Mouse (Mus musculus) MEL (cell line): ENCODE measurements at regions not wholly inside any gene's neighbourhood (a gene's known extent, or its start where the extent isn't known, plus 50 kb on each side); places are given as distances from the start of the nearest gene placed in this dataset.

Experiments used
- DNase-seq: peaks from one replicate; pipeline ENCODE4 v3.0.0; 2011; ENCODE audit warnings: low read depth, low spot score
- H3K27ac ChIP-seq: 2 replicates; pipeline ENCODE4 v1.5.1; 2012; ENCODE audit warnings: low read depth, mild to moderate bottlenecking, control low read depth, low read length, moderate library complexity; ENCODE audit not compliant: control insufficient read depth
- H3K27me3 ChIP-seq, 2 experiments: fragments of 150-350 bp in 1 of 2; sonication (generic) in 1 of 2; 2 replicates each; pipeline ENCODE4 v1.6.1; 2012; ENCODE audit warnings: low read length in 2 of 2, mild to moderate bottlenecking in 2 of 2, improper control_type of control experiment in 1 of 2, moderate library complexity in 1 of 2; ENCODE audit not compliant: insufficient read depth in 2 of 2, control insufficient read depth in 1 of 2
- H3K36me3 ChIP-seq, 2 experiments: 2 replicates each; pipeline ENCODE4 v1.6.1; 2012 to 2014; ENCODE audit warnings: low read length in 2 of 2, improper control_type of control experiment in 1 of 2, inconsistent platforms in 1 of 2, mild to moderate bottlenecking in 1 of 2; ENCODE audit not compliant: insufficient read depth in 2 of 2, control insufficient read depth in 1 of 2
- H3K4me1 ChIP-seq, 2 experiments: fragments of 150-350 bp in 1 of 2; sonication (generic) in 1 of 2; 2 replicates each; pipeline ENCODE4 v1.6.1; 2012; ENCODE audit warnings: low read length in 2 of 2, improper control_type of control experiment in 1 of 2, mild to moderate bottlenecking in 1 of 2; ENCODE audit not compliant: insufficient read depth in 2 of 2, control insufficient read depth in 1 of 2
- H3K4me3 ChIP-seq, 2 experiments: fragments of 150-350 bp in 1 of 2; sonication (generic) in 1 of 2; 2 replicates each; pipeline ENCODE4 v1.5.1; 2012; ENCODE audit warnings: low read depth in 2 of 2, low read length in 2 of 2, mild to moderate bottlenecking in 2 of 2, moderate library complexity in 2 of 2, control low read depth in 1 of 2, improper control_type of control experiment in 1 of 2; ENCODE audit not compliant: control insufficient read depth in 1 of 2, insufficient read depth in 1 of 2
- H3K79me2 ChIP-seq: 2 replicates; pipeline ENCODE4 v1.6.1; 2012; ENCODE audit warnings: mild to moderate bottlenecking, low read length, moderate library complexity; ENCODE audit not compliant: control insufficient read depth, poor library complexity, insufficient read depth
- H3K9ac ChIP-seq: 2 replicates; pipeline ENCODE4 v1.6.1; 2012; ENCODE audit warnings: low read depth, mild to moderate bottlenecking, control low read depth, low read length, moderate library complexity; ENCODE audit not compliant: control insufficient read depth, poor library complexity, severe bottlenecking
- H3K9me3 ChIP-seq: fragments of 150-350 bp; sonication (generic); replicated peaks from 2 replicates; pipeline ENCODE4 v1.6.1; 2012; ENCODE audit warnings: mild to moderate bottlenecking, low read length, improper control_type of control experiment, moderate library complexity; ENCODE audit not compliant: insufficient read depth
- CHD1 ChIP-seq: IDR thresholded peaks from 2 replicates; pipeline ENCODE4 v1.6.1; 2012; ENCODE audit warnings: low read depth, mild to moderate bottlenecking, inconsistent platforms, low read length, improper control_type of control experiment
- E2F4 ChIP-seq: IDR thresholded peaks from 2 replicates; pipeline ENCODE4 v1.6.1; 2011; ENCODE audit warnings: low read depth, low read length, improper control_type of control experiment, borderline replicate concordance
- ELF1 ChIP-seq: IDR thresholded peaks from 2 replicates; pipeline ENCODE4 v1.6.1; 2014; ENCODE audit warnings: low read depth, mild to moderate bottlenecking, inconsistent platforms, low read length, improper control_type of control experiment, moderate library complexity
- ETS1 ChIP-seq: IDR thresholded peaks from 2 replicates; pipeline ENCODE4 v1.6.1; 2012; ENCODE audit warnings: low read depth, mild to moderate bottlenecking, inconsistent platforms, low read length, improper control_type of control experiment, moderate library complexity
- JUND ChIP-seq: IDR thresholded peaks from 2 replicates; pipeline ENCODE4 v1.6.1; 2011; ENCODE audit warnings: low read depth, mild to moderate bottlenecking, improper control_type of control experiment, low read length
- KAT2A ChIP-seq: conservative IDR thresholded peaks from 2 replicates; pipeline ENCODE4 v1.6.1; 2012; ENCODE audit warnings: low read depth, low read length, improper control_type of control experiment, inconsistent platforms
- MAFK ChIP-seq: IDR thresholded peaks from 2 replicates; pipeline ENCODE4 v1.6.1; 2011; ENCODE audit warnings: low read depth, mild to moderate bottlenecking, low read length, improper control_type of control experiment, borderline replicate concordance
- MAZ ChIP-seq: IDR thresholded peaks from 2 replicates; pipeline ENCODE4 v1.6.1; 2012; ENCODE audit warnings: low read depth, mild to moderate bottlenecking, inconsistent platforms, low read length, improper control_type of control experiment
- MXI1 ChIP-seq: IDR thresholded peaks from 2 replicates; pipeline ENCODE4 v1.6.1; 2011; ENCODE audit warnings: mild to moderate bottlenecking, low read depth, low read length, improper control_type of control experiment
- MYB ChIP-seq: IDR thresholded peaks from 2 replicates; pipeline ENCODE4 v1.6.1; 2011; ENCODE audit warnings: mild to moderate bottlenecking, low read depth, low read length, improper control_type of control experiment
- NRF1 ChIP-seq: IDR thresholded peaks from 2 replicates; pipeline ENCODE4 v1.6.1; 2014; ENCODE audit warnings: low read depth, mild to moderate bottlenecking, inconsistent platforms, low read length, improper control_type of control experiment, moderate library complexity; ENCODE audit not compliant: poor library complexity, insufficient read depth, severe bottlenecking
- POLR2AphosphoS2 ChIP-seq: IDR thresholded peaks from 2 replicates; pipeline ENCODE4 v1.6.1; 2011; ENCODE audit warnings: low read length, improper control_type of control experiment
- POLR2AphosphoS5 ChIP-seq: IDR thresholded peaks from 2 replicates; pipeline ENCODE4 v1.6.1; 2012; ENCODE audit warnings: low read depth, borderline replicate concordance, mild to moderate bottlenecking, inconsistent platforms, low read length, moderate library complexity, mixed read lengths
- SIN3A ChIP-seq: IDR thresholded peaks from 2 replicates; pipeline ENCODE4 v1.6.1; 2012; ENCODE audit warnings: low read length, improper control_type of control experiment, inconsistent platforms
- USF2 ChIP-seq, 2 experiments: IDR thresholded peaks; 2 replicates each; pipeline ENCODE4 v1.6.1; 2011 to 2012; ENCODE audit warnings: improper control_type of control experiment in 2 of 2, low read length in 2 of 2, borderline replicate concordance in 1 of 2, inconsistent platforms in 1 of 2, low read depth in 1 of 2, mild to moderate bottlenecking in 1 of 2; ENCODE audit not compliant: insufficient read depth in 1 of 2
- ZNF384 ChIP-seq: IDR thresholded peaks from 2 replicates; pipeline ENCODE4 v1.6.1; 2012; ENCODE audit warnings: low read depth, mild to moderate bottlenecking, inconsistent platforms, low read length, improper control_type of control experiment

GRCm38 (mm10) chr7:40390927-40391326 is 507.2 kb upstream of the Vstm2b start:
- H3K4me1 ChIP-seq, result no peaks in the 10 kb centered on the region
- H3K9me3 ChIP-seq, result no peaks in the 10 kb centered on the region
- no peak for TF ChIP-seq MXI1
- no peak for TF ChIP-seq SIN3A
- TF ChIP-seq NRF1, result no peak
- TF ChIP-seq E2F4, result no peak
- TF ChIP-seq POLR2AphosphoS5, result no peak
- TF ChIP-seq CHD1, result no peak
- TF ChIP-seq KAT2A, result no peak
- no peak for TF ChIP-seq MAFK
- no peak for TF ChIP-seq ETS1
- no peak for TF ChIP-seq MYB
- H3K79me2 ChIP-seq, result no peaks in the 10 kb centered on the region
- H3K9ac ChIP-seq, result no peak overlapping the region
- no peaks in the 10 kb centered on the region for H3K27me3 ChIP-seq
- no peak for DNase-seq
- no peaks in the 10 kb centered on the region for H3K36me3 ChIP-seq
- H3K4me3 ChIP-seq, result no peak overlapping the region
- no peak overlapping the region for H3K27ac ChIP-seq

DNA sequence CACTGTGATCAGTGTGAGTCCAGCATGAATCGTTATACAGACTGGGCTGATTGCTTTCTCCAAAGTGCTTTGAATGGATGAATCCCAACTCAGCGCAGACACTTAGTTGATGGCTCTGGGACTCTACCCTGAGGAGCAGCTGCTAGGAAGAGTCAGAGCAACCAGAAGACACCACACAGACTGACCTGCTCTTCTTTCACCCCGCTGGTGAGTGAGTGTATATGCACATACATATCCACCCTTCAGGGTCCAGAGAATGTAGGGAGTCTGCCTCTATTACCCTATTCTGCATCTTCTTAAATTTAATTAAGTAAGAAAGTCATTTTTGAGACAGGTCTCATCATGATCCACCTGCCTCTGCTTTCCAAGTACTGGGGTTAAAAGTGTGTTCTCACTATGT is 506.5 kb upstream of the Vstm2b start:
- no peaks in the 10 kb centered on the region for H3K27me3 ChIP-seq
- TF ChIP-seq E2F4, result no peak
- no peak for TF ChIP-seq NRF1
- TF ChIP-seq MAZ, result no peak
- no peak for TF ChIP-seq ZNF384
- TF ChIP-seq ELF1, result no peak
- TF ChIP-seq JUND, result no peak
- TF ChIP-seq POLR2AphosphoS2, result no peak
- no peak overlapping the region for H3K27ac ChIP-seq
- DNase-seq, result no peak
- H3K4me3 ChIP-seq, result no peak overlapping the region
- no peaks in the 10 kb centered on the region for H3K36me3 ChIP-seq
- H3K9me3 ChIP-seq, result no peaks in the 10 kb centered on the region
- H3K79me2 ChIP-seq, result no peaks in the 10 kb centered on the region
- no peaks in the 10 kb centered on the region for H3K4me1 ChIP-seq
- H3K9ac ChIP-seq, result no peak overlapping the region

DNA sequence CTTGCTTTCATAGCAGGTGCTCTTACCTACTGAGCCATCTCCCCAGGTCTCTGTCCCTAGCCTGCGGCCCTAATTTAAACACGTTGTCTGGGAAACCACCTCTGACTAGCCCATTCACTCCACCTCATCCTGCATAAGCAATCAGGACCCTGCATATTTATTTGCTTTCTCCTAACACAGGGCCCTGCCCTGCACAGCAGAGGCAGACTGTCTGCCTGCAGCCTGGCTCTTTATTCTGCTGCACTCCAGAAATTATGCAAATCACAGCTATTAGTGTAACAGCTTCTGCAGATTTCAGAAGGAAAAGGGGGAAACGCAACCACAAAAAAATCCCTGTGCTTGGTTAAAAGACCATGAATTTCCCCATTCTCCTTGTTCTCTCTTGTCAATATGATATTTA is 505.9 kb upstream of the Vstm2b start:
- Histone ChIP-seq H3K9ac (no peak overlapping the region), H3K4me3 (no peak overlapping the region), H3K4me1 (no peaks in the 10 kb centered on the region), H3K27me3 (no peaks in the 10 kb centered on the region), H3K36me3 (no peaks in the 10 kb centered on the region), H3K27ac (no peak overlapping the region), H3K9me3 (no peaks in the 10 kb centered on the region), H3K79me2 (no peaks in the 10 kb centered on the region)
- TF ChIP-seq USF2 (IDR thresholded peaks at IDR 0.05; ENCODE audit: borderline replicate concordance in 1 of 2, insufficient read depth in 1 of 2, low read depth in 1 of 2, low read length in 2 of 2), result no peak
- no peak for DNase-seq
